Mouse (Mus musculus) kidney, adult 11 months (tissue): Measurements from ENCODE around the gene Brdt.

Experiments
- DNase-seq: peaks from one replicate; pipeline ENCODE4 v3.0.0; 2022

Gene Brdt

DNA sequence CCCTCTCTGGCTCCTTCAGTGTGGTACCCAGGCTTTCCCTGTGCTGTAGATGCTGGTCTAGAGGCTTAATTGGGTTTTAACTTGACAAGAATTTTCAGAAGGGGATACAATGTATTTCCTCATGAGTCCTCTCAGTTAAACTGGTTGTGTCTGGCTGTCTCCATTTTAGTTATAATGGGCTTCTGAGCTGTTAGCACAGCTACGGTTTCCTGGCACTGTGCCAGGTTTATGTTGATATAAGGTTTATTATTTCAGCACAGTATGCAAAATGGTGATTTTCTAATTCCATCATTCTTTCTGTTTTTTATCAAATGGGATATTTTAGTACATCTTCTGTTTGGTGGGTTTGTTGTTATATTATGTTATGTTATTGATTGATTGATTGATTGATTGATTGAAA is 90.7 kb downstream of the Brdt start:
- DNase-seq: no peak

DNA sequence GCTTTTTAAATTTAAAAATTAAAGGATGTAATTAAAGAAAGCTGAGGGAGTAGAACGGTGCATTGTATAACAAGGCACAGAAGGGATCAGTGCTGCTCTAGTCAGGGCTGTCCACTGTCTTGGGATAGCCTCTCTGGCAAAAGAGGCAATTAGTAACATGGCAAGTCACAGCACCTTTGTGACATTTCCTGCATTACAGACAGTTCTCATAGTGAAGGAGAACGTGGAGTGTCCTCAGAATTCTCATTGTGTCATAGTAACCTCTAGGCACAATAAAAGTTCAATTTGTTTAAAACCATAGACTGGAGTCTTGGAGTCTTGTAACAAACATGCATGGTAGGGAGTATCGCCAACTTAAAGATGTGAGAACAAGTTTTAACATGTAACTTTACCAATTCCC is 100.3 kb downstream of the Brdt start, which contains the start of gene Lpcat2b:
TSS of gene Lpcat2b (plus strand) at position 301 of the 400 bp plus-strand sequence.
- no peak for DNase-seq

DNA sequence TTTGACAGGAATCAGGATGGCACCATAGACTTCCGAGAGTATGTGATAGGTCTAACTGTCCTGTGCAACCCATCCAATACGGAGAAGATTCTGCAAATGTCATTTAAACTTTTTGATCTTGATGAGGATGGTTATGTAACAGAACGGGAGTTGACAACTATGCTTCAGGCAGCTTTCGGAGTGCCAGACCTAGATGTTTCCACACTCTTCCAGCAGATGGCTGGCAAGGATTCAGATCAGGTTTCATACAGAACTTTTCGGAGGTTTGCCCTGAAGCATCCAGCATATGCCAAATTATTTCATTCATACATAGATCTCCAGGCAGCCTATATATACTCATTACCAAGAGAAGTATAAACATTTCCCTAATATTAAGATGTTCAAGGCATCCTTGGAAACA is 103.0 kb downstream of the Brdt start:
- no peak for DNase-seq

DNA sequence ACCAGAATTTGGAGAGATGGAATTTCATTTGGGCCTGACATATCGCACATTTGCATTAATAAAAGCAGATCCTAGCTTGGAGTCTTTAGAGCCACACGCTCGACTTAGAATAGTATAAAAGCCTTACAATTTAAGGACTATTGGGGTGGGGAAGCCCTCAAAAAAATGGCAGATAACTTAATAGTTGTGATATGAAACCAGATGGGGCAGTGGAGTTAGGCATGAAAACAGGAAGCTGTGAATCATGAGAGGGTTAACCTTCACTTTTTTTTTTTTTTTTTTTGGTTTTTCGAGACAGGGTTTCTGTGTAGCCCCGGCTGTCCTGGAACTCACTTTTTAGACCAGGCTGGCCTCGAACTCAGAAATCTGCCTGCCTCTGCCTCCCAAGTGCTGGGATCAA is 105.2 kb downstream of the Brdt start:
- no peak for DNase-seq
